Mouse (Mus musculus) WW6 (cell line): ENCODE results near the gene Sox18.

Experiments
- DNase-seq: peaks from one replicate; pipeline ENCODE4 v3.0.0-alpha.2; 2013; ENCODE audit warnings: low read depth, low spot score

Gene Sox18

GRCm38 (mm10) chr2:181671326-181671725 is at the start of gene Sox18:
Gene Sox18, minus strand, starts transcription at chr2:181671640.
- DNase-seq: no peak

DNA sequence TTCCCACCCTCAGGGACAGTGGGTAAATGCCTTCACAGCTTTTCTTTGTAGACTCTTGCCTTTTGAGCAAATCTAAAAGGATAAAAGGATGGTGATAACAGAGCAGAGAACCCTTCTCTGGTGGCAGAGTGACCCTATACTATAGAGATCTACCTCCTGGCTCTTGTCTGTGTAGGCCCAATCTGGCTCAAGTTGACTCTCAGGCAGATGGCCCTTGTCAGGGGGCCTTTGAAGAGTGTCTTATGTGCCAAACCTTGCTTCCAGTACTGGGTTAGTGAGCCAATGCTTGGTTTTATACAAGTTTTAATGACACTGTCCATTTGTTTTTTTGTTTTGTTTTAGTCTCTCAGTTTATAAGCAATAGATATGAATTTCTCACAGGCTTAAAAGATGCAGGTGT is 49.8 kb upstream of the Sox18 start:
- DNase-seq: no peak

GRCm38 (mm10) chr2:181720061-181720460 is 48.6 kb upstream of the Sox18 start:
- no peak for DNase-seq

DNA sequence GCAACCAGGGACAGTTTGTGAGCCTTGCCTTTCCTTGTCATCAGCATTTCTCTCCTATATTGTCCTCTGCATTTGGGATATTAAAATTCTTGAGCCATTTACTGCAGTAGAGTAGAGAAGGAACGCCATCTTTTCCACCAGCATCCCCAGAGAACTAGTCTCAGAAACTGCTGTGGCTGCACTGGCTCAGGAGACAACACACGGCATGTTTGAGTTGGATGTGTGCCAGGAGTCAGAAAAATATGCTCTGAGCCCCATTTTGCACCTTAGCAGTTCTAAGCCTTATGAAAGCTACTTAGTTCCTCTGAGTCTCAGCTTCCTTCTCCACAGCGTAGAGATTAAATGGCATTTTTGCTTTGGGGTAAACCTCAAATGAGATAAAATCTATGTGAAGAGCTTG is 45.6 kb upstream of the Sox18 start:
- DNase-seq: no peak

DNA sequence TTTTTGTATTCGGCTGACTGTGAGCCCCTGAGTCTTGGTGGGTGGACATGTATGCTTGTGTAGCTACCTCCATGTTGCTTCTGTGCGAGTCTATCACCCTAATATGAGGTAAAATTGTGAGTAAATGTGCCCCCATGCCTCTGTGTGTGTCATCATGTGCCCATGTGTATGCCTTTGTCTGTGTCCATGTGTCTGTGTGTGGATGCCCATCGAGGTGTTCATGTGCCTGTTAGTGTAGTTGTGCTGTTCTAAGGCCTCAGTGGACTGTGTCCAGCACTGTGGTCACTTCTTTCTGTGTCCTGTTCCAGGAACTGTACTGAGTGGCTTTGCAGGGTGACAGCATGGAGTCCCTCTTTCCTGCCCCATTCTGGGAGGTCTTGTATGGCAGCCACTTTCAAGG is 43.9 kb upstream of the Sox18 start:
- no peak for DNase-seq

DNA sequence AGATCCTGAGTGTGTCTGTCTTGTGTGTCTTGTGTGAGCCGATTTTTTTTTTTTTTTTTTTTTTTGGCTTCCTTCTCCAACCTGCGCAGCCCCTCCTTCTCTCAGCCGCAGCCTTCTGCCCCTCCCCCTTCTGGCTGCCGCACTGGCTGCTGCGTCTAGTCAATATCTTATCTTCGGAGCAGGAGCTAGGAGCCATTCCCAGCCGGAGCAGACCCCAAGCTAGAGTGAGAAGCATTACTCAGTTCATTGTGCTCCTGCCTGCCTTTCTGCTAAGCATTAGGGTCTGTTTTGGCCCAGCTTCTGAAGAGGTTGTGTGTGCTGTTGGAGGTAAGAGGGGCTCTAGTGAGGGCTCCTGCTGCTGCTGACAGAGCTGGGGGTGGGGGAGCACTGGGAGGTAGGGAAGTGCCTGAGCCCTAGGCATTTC is 43.5 kb upstream of the Sox18 start, which contains the start of gene Oprl1:
Gene Oprl1, plus strand, starts transcription at position 114 of the 424 bp plus-strand sequence.
- no peak for DNase-seq

- no peak for DNase-seq
Observed at GRCm38 (mm10) chr2:181713749-181714148, 42.3 kb upstream of the Sox18 start.

DNA sequence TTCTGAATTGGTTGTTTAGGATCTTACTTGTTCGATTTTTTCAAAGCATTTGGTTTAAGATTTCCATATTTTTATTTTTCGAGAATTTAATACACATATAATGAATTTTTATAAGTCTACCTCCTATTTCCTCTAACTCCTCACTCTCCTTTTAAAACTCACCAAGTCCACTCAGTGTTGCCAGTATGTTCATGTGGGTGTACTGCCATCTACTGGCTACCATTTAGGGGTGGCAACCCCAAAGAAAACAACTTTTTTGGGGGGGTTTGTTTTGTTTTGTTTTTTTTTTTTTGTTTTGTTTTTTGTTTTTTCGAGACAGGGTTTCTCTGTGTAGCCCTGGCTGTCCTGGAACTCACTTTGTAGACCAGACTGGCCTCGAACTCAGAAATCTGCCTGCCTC is 35.2 kb upstream of the Sox18 start:
- no peak for DNase-seq

DNA sequence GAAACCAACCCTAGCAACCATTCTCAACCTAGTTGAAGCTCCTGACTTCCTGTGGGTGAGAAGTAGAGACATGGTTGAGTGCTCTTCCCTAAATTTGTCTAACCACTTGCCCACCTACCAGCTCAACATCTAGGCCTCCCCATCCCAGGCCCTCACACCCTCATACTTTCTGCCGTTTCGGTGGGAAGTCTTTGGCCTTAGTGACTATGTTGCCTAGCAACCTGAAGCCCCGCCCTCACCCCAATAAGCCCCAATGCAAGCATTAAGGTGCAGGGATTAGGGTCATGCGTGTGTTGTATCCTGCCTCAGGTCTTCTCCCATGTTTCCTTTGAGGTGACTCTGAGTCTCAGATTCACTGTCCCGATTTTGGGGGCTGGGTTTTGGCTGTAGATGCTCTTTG is 26.8 kb upstream of the Sox18 start, which contains the start of gene Lkaaear1:
Gene Lkaaear1, minus strand, starts transcription at position 202 of the 400 bp plus-strand sequence.
- DNase-seq: no peak

GRCm38 (mm10) chr2:181696801-181697420 is 25.5 kb upstream of the Sox18 start:
- DNase-seq: no peak

- DNase-seq: no peak
Observed at GRCm38 (mm10) chr2:181695776-181696175, 24.3 kb upstream of the Sox18 start.

GRCm38 (mm10) chr2:181694581-181694980 is 23.1 kb upstream of the Sox18 start:
- no peak for DNase-seq

DNA sequence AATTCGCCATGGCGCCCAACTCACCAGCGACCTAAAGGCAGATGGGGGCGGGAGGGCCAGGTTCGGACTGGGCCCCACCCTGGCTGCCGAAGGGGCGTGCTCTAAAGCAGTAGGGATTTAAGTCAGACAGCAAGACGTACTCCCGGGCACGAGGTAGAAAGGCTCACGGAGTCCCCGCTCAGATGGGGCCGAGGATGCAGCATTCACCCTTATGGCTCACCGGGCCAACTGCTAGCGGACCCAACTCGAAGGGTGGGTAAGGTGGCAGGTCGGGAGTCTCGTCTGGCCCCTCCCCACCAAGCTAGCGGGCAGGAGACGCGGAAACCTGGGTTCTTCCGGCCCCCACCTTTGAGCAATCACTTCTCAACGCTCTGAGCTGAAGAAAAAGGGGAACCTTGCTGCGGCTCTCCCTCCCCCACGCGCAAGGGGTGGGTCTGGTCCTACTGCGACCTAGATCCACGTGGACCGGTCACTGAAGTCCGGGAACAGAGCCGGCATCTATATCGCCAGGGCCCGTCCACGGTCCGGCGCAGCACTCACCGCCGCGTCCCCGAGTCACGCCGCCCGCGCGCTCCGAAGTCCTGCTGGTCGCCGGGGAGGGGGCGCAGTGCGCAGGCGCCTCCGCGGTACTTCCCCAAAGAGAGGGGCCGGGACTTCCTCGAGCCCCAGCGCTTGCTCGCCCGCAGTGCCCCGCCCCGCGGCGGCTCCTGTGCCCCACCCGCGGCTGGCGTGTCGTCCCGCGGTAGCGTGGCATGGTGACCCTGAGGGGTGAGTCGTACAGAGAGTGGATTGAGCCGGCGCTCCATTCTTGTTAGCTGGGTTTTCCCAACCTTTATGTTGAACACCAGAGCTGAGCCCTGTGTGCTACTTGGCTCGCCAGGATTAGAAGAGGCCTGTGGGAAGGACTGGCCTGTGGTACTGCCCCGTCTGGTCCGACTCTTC is 22.2 kb upstream of the Sox18 start, which contains the start of gene Rgs19:
Gene Rgs19, minus strand, starts transcription at position 639 of the 942 bp plus-strand sequence.
- no peak for DNase-seq

- DNase-seq: no peak
Observed at GRCm38 (mm10) chr2:181692304-181692703, 20.9 kb upstream of the Sox18 start.

DNA sequence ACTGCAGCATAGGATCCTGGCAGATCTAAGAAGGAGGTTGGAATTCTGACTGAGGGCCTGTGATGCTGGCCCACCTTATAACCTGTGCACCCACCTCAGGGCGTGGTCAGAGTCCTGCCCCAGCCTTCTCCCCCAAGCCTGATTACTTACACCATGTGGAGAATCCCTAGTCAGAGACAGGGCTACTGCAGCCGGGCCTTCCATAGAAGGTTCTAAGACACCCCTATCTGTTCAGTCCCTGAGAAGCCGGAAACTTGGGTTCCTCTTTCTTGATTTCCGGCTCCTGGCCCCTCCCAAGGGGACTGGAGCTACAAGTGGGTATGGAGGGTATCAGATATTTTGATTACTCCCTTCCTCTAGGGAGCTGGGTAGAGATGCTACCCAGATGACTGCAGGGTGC is 20.1 kb upstream of the Sox18 start:
- DNase-seq: no peak

- no peak for DNase-seq
Observed at GRCm38 (mm10) chr2:181691083-181691482, 19.6 kb upstream of the Sox18 start.

DNA sequence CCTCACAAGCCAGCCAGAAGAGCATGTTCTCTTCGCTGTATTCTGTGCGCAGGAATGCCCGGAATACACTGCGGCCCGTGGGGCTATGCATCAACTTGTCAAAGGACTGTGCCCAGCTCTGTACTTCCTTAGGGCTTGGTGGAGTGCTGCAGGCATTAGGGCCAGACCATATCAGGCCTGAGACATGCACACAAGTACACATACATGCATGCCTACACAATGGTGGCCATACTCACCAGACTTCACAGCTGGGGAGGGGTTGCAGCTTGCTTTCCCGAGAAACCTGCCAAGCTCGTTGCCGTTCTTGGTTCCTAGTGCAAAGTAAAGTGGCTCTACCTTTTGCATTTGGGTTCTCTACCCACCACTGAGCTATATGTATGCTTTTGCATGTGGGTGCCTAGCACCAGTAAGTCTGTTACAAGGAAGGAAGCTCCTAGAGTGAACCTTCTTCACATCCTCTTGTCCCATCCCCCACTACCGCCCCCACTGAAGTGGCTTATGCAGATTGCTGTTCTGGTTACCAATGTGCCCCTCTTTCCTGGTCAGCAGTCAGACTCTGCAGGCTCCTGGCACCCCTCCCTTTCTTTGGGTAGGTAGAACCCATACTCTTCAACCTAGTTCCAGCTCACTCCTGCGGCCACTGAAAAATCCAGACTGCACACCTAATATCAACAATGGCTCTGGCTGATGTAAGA is 18.2 kb upstream of the Sox18 start:
- DNase-seq: no peak

GRCm38 (mm10) chr2:181687586-181687985 is 16.1 kb upstream of the Sox18 start:
- DNase-seq: no peak

DNA sequence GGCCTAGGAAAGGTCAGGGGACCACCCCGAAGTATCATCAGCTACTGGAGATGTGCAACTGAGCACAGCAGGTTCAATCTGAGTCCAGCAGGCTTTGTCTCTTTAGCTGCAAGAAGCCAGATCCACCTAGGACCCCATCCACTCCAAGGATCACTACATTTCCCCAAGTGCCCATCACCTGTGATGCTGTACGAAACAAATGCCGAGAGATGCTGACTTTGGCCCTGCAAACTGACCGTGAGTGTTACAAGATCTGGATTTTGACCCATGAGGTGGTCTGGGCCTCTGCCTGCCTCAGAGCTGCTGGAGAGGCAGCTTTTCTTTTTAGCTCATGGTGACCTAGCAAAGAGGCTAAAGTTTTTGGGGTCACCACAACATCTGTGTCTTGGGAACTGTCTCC is 14.2 kb upstream of the Sox18 start:
- no peak for DNase-seq

GRCm38 (mm10) chr2:181684713-181685112 is 13.3 kb upstream of the Sox18 start:
- no peak for DNase-seq

DNA sequence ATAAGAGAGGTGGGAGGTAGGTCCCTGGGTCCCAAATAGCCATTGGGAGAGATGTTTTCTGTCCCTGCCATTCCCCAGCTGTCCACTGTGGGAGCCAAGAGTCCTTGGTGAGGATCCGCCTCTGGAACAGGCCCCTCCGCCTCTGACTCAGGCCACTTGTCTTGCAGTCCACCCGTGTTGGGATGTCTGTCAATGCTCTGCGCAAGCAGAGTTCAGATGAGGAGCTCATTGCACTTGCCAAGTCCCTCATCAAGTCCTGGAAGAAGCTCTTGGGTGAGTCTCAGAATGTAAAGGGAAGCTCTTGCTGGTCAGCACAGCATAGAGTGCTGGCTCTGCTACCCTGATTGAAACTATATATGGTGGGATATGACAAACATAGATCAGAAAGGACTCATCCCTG is 11.9 kb upstream of the Sox18 start:
- DNase-seq: no peak

DNA sequence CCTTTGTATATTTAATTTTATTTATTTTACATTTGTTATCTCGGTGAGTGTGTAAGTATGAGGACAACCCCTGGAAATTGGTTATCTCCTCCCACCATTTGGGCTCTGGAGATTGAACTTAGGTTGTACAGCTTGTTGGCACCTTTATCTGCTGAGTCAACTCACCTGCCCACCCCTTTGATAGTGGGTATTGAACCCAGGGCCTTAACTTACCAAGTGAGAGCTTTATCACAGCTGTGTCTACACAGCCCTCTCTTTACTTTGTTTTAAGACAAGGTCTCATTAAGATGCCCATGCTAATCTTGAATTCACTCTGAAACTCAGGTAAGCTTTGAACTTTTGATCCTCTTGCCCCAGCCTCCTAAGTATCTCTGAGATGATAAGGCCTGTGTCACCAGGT is 10.5 kb upstream of the Sox18 start:
- DNase-seq: no peak
